Mouse (Mus musculus): ENCODE measurements around the gene Parp9.
A peak's percentile ranks its signal among the peaks of the same experiment; 100 is the strongest.
"Not testable (repeated sequence)": the region's sequence is repeated elsewhere in the genome, so short reads cannot be mapped to it uniquely, and the experiment has no call there.

Gene Parp9

DNA sequence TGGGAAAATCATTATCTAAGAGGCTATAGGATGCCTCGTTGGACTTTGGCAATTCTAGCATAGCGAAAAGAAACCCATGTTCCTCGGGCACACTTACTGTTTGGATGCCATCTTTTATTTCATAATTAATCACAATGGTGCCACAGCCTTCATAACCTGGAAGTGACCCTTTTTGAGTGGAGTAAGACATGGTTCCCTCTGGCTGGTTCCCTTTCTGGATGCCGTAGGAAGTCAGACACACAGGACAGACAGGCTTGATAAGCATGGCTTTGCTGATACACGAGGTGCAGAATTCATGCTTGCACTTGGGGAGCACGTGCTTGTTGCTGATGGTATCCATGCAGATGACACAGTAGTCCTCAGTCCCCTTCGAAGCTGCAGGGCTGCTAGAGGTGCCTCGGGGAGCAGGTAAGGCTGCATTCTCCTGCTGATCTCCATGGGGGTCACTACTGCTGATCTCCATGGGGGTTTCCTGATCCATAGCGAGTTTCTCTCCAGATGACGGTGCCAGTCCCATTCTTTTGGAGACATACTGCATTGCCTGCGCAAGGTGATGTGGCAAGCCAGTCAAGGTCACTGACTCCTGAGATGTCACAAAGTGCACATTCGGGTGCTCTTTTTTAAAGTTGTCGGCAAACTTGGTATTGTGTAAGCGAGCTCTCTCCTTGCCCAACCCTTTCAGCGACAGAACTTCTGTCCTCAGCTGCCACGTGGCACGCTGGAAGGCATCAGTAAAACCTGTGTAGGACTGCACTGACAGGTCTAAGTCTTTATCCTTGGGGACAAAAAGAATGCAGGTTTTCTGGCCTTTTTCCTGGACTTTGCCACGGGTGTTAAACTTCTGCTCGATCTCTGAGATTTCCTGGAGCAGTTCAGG lies 5.9 kb upstream of the Parp9 start:
- no peak for DNase-seq

DNA sequence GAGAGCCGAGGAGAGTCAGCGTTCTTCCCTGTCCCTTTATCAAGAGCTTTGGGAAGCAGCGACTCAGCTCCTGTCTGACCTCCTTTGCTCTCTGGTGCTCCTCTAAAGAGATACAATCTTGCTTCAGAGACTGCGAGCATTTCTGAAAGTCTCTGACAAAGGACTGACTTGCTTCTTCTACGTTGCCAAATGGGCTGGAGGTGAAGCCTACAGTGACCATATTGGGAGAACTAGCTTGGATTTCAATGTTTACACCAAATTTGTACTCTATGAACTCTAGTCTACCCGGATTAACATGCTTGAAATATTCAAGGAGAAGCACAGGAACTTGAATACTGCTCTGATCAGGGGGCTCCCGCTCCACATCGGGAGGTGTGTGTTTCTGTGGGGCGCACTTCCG lies 5.1 kb upstream of the Parp9 start:
- no peak for DNase-seq

GRCm38 (mm10) chr16:35939261-35939660 lies 991 bp downstream of the Parp9 start:
- peak; percentile 1 for DNase-seq

DNA sequence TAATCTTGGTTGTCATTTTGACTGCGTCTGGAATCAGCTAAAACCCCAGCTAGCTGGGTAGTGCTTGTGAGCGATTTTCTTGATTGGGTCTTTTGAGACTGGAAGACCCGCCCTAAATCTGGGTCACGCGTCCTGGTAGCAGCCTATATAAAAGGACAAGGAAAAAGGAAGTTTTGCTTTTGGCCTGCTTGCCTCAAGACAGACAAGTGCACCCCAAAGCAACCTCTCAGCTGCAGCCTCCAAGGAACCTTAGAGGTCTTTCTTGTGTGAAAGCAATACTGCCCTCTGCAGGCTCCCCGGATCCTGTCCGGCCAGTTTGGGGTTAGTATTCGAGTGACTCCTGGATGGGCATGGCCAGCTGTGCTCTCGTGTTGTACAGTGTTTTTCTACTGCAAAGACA lies 1.4 kb downstream of the Parp9 start:
- peak; percentile 67 for DNase-seq

DNA sequence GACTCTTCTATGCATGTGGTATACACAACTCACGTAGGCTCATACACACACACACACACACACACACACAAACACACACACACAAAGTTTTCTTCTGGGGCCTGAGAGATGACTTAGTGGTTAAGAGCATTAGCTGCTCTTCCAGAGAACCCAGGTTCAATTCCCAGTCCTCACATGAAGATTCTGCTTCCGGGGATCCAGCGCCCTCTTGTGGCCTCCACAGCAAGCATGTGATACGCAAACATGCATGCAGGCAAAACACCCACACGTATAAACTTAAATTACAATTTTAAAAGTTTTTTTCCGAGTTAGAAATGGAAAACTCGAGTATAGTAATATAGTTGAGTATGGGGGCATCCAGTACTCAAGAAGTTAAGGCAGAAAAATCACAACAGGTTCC lies 3.1 kb downstream of the Parp9 start:
- no peak for DNase-seq

- no peak for DNase-seq
Observed at GRCm38 (mm10) chr16:35949264-35949663, 11.0 kb downstream of the Parp9 start.

GRCm38 (mm10) chr16:35951216-35951615 lies 12.9 kb downstream of the Parp9 start:
- no peak for DNase-seq

- no peak for DNase-seq
Observed at GRCm38 (mm10) chr16:35952628-35953130, 14.4 kb downstream of the Parp9 start.

DNA sequence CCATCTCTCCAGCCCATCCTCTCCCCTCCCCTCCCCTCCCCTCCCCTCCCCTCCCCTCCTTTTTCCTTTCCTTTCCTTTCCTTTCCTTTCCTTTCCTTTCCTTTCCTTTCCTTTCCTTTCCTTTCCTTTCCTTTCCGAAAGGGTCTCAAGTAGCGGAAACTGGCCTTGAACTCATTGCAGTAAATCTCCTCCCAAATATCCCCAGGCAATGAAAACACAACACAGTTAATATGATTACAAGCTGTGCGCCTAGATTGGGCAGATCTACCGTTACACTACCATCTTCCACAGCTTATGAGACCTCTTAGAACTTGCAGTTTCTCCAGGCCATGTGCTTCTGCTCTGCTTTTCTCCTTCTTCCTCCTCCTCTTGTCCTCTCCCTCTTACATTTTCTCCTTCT lies 27.7 kb downstream of the Parp9 start:
- not testable (repeated sequence) for DNase-seq

- DNase-seq, result no peak
Observed at GRCm38 (mm10) chr16:35966411-35967115, 28.3 kb downstream of the Parp9 start.

DNA sequence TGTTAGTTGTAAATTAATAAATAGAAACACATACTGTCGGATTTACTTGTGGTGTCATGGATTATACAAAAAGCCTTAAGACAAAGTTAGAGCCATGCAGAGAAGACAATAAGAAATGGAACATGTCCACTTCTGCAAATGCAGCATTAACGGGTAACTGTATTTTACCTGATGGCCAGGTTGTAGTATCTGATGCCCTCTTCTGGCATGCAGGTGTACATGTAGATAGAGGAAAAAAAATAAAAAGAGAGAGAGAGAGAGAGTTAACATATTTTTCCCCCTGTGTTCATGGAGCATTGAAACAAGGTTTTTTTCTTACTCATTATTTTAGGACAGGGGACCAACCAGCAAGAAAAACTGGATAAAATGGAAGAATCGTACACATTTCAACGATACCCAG lies 29.0 kb downstream of the Parp9 start:
- DNase-seq, result no peak

DNA sequence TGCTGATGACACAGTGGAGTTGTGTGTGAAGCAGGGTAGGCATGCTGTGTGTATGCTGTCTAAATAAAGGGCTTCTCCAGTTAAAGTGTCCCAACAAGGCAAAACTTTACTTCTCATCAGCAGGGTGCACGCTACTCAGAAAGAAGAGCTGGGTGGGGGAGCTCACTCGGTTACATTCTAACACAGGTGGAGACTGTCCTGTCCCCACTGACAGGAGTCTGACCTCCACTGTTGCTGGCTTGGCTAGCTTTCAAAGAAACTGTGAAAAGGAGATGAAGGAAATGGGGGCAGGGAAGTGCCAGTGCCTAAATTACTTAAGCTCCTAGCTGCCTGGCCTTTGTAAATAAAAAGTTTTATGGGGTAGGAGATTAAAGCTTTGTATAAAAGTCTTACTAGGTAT lies 29.9 kb downstream of the Parp9 start:
- DNase-seq, result no peak

DNA sequence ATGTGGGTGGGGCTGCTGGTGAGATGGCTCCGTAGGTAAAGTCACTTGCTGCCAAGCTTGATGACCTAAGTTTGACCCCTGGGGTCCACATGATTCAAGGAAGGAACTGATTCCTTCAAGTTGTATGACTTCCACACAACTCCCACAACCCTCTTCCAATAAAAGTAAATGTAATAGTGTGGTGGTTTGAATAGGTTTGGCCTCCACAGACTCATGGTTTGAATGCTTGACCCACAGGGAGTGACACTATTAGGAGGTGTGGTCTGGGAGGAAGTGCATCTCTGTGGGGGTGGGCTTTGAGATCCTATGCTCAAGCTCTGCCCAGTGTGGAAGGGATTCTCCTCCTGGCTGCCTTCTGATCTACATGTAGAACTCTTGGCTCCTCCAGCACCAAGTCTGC lies 35.8 kb downstream of the Parp9 start:
- DNase-seq, result no peak

- not testable (repeated sequence) for DNase-seq
Observed at GRCm38 (mm10) chr16:35978450-35978849, 40.2 kb downstream of the Parp9 start, which contains the start of gene Kpna1. Gene Kpna1, plus strand, starts transcription at chr16:35978750.

- DNase-seq, result peak; percentile 100
Observed at GRCm38 (mm10) chr16:35981363-35981821, 43.1 kb downstream of the Parp9 start.

DNA sequence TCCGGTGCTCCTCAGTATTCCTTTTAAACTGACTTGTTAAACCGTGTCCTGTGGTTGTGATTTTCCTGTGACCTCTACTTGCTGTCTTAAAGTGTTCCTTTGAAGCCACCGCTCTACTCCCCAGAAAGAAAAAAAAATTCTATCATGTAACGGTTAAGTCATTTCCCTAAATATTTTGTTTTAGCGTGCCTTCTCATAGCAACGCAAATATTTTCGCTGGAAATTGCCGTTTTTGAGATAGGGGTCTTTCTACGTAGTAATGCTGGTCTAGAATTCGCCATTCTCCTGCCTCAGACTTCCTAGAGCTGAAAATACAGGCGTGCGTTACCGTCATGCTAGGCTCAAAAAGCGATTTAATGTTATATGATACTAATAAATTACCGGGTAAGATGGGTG lies 44.2 kb downstream of the Parp9 start:
- no peak for DNase-seq

GRCm38 (mm10) chr16:35982902-35983516 lies 44.7 kb downstream of the Parp9 start:
- DNase-seq, result peak; percentile 94

DNA sequence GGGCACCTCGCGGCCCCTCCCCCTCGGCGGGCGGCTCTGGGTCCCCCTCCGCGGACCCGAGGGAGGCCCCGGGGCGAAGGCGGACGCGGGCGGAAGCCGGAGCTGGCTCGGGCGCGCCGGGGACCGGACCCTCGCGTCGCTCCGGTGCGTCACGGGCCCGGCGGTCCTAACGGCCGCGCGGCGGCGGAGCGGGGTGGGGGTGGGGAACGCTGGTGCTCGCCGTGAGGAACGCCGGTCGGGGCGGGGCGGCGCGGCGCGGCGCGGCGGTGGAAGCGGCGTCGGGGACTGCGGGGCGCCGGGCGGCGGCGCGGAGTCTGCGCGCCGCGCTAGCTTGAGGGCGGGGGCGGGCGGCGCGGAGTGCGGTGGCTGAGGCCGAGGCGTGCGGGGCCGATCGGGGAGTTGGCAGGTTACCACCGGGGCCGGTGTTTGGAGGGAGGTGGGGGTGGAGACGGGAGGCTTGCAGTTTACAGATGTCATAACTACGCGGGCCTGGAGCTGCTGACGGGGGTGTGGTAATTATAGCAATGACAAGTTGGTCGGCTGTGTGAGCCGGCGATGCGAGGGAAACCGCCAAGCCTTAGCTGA lies 45.3 kb downstream of the Parp9 start:
- DNase-seq, result peak; percentile 82

DNA sequence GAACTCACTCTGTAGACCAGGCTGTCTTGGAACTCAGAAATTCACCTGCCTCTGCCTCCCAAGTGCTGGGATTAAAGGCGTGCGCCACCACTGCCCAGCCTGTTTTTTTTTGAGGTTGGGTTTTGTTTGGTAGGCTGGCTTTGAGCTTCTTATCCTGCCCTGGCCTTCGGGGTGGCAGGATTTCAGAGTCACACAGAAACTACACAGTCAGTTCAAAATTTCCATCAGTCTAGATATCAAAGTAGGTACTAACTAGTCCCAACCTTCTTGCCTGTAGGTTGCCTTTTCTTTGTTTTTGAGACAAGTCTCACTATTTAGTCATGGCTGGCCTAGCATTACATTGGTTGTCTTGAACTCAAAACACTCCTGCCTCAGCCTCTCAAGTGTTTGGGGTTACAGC lies 46.2 kb downstream of the Parp9 start:
- DNase-seq, result no peak

DNA sequence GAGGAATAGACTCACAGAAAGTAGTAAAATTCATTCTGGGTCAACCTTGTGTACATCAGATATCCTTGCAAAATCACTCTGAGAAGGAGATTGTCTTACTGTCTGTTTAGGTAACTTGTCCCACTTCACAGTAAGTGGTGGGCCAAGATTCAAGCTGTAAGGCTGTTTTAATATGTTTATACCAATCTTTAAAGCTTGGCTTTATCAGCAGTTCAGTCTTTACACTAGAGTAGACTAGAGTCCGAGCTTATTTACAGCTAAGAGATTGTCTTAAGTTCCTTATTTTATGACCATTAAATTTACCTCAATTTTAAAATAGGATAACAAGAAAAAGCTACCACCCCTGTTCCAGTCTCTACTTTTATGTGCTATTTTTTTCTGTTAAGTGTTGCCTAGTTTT lies 49.7 kb downstream of the Parp9 start:
- DNase-seq, result no peak

DNA sequence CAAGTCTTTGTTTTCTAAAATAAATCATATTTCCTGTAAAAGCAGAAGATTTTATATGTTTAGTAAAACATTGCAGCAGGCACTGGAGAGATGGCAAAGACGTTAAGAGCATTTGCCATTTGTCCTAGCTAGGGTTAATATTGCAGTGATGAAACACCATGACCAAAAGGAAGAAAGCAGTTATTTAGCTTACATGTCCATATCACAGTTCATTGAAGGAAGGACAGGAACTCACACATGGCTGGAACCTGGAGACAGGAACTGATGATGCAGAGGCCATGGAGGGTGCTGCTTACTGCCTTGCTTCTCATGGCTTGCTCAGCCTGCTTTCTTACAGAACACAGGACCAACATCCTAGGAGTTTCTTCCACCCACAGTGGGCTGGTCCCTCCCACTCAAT lies 54.1 kb downstream of the Parp9 start:
- no peak for DNase-seq

- no peak for DNase-seq
Observed at GRCm38 (mm10) chr16:35993316-35993715, 55.0 kb downstream of the Parp9 start.

DNA sequence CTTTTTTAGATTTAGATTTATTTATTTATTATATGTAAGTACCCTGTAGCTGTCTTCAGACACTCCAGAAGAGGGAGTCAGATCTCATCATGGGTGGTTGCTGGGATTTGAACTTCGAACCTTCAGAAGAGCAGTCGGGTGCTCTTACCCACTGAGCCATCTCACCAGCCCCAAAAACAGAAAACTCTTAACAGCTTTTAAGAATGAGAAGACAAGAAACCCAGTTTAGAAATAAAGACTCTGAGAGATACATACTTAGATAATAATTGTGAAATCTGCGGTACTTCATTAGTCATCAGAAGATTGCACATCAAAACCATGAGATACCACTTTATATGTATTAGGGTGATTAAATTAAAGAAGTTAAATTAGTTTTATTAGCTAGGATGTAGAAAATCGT lies 60.6 kb downstream of the Parp9 start:
- not testable (repeated sequence) for DNase-seq
